Mouse (Mus musculus): Measurements from ENCODE around the gene Tspan11. TPM values are rescaled to one million over a fixed set of nuclear protein-coding genes. Genes with fewer than 3 reads are reported as not detected.

Gene Tspan11
- total RNA-seq, 1 experiment, result 0.13 TPM

DNA sequence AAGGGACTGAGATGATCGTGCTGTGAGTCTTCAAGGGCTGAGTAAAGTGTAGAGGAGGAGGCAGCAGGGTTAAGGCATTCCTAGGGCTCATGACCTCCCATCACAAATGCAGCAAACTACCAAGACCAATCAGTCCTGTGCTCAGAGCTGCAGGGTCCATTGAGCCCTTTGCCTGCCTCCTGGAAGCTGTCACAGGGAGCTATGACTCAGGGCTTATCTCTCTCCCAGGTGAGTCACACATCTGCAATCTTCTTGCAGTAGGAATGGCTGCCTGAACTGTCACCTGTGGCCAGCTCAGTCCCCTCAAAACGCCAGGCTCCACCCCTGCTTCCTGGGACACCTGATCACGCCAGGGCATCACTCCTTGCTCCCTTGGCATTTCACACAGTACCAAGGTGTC is 47.7 kb downstream of the Tspan11 start:
- Histone ChIP-seq H3K9ac (ENCODE audit: insufficient read depth, low read depth, low read length, poor library complexity, severe bottlenecking) (no peak overlapping the region), H3K4me3 (ENCODE audit: insufficient read depth in 1 of 2, low read depth in 1 of 2, low read length in 2 of 2, poor library complexity in 1 of 2, severe bottlenecking in 1 of 2) (no peak overlapping the region), H3K4me1 (ENCODE audit: control insufficient read depth in 2 of 2, insufficient read depth in 2 of 2, low read length in 2 of 2, poor library complexity in 1 of 2) (no peaks in the 10 kb centered on the region), H3K9me3 (ENCODE audit: control insufficient read depth, insufficient read depth, low read depth, low read length) (no peaks in the 10 kb centered on the region), H3K27ac (ENCODE audit: insufficient read depth, low read depth, low read length, poor library complexity, severe bottlenecking) (no peak overlapping the region), H3K36me3 (ENCODE audit: control insufficient read depth, insufficient read depth, low read length, poor library complexity, severe bottlenecking) (no peaks in the 10 kb centered on the region)
- no peak for DNase-seq (ENCODE audit: low read depth, low spot score)
- TF ChIP-seq ZNF384 (IDR thresholded peaks at IDR 0.05; ENCODE audit: low read depth, low read length), result no peak
- no peak for TF ChIP-seq ZC3H11A (IDR thresholded peaks at IDR 0.05; ENCODE audit: borderline replicate concordance, low read depth, low read length)
- no peak for TF ChIP-seq HCFC1 (IDR thresholded peaks at IDR 0.05; ENCODE audit: borderline replicate concordance, insufficient read depth, low read length)
- no peak for TF ChIP-seq CHD2 (IDR thresholded peaks at IDR 0.05; ENCODE audit: low read depth, low read length)
- no peak for TF ChIP-seq MAFK (IDR thresholded peaks at IDR 0.05; ENCODE audit: insufficient read depth, low read depth, low read length)
- in situ Hi-C loops (cut with MboI; ENCODE audit: low sequenced_read_pairs in 2 of 2, unreplicated experiment in 2 of 2), result no loop called here

- H3K9me3 ChIP-seq (ENCODE audit: control insufficient read depth, insufficient read depth, low read depth, low read length), result no peaks in the 10 kb centered on the region
- no peak overlapping the region for H3K9ac ChIP-seq (ENCODE audit: insufficient read depth, low read depth, low read length, poor library complexity, severe bottlenecking)
- no peak overlapping the region for H3K4me3 ChIP-seq (ENCODE audit: insufficient read depth in 1 of 2, low read depth in 1 of 2, low read length in 2 of 2, poor library complexity in 1 of 2, severe bottlenecking in 1 of 2)
- TF ChIP-seq ZC3H11A (IDR thresholded peaks at IDR 0.05; ENCODE audit: borderline replicate concordance, low read depth, low read length) (no peak), MAFK (IDR thresholded peaks at IDR 0.05; ENCODE audit: insufficient read depth, low read depth, low read length) (no peak), ZNF384 (IDR thresholded peaks at IDR 0.05; ENCODE audit: low read depth, low read length) (no peak), CHD2 (IDR thresholded peaks at IDR 0.05; ENCODE audit: low read depth, low read length) (no peak), HCFC1 (IDR thresholded peaks at IDR 0.05; ENCODE audit: borderline replicate concordance, insufficient read depth, low read length) (no peak)
- in situ Hi-C loops (cut with MboI; ENCODE audit: low sequenced_read_pairs in 2 of 2, unreplicated experiment in 2 of 2), result no loop called here
- H3K36me3 ChIP-seq (ENCODE audit: control insufficient read depth, insufficient read depth, low read length, poor library complexity, severe bottlenecking), result no peaks in the 10 kb centered on the region
- no peaks in the 10 kb centered on the region for H3K4me1 ChIP-seq (ENCODE audit: control insufficient read depth in 2 of 2, insufficient read depth in 2 of 2, low read length in 2 of 2, poor library complexity in 1 of 2)
- H3K27ac ChIP-seq (ENCODE audit: insufficient read depth, low read depth, low read length, poor library complexity, severe bottlenecking), result no peak overlapping the region
- DNase-seq (ENCODE audit: low read depth, low spot score), result no peak
Observed at GRCm38 (mm10) chr6:127942421-127942820, 55.0 kb downstream of the Tspan11 start.

DNA sequence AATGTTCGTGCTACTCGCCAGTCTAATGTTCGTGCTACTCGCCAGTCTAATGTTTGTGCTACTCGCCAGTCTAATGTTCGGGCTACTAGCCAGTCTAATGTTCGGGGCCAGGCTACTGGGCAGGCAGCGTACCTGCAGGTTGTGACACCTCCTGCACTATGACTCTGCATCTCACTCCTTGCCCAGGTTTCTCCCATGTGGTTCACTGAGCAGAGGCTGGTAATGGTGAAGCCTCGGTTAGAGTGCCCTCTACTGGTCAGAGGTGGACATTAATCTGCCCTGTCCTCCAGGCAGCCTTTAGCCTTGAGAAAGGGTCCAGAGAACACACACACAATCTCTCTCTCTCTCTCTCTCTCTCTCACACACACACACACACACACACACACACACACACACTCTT is 58.3 kb downstream of the Tspan11 start:
- Histone ChIP-seq H3K9ac (ENCODE audit: insufficient read depth, low read depth, low read length, poor library complexity, severe bottlenecking) (no peak overlapping the region), H3K9me3 (ENCODE audit: control insufficient read depth, insufficient read depth, low read depth, low read length) (no peaks in the 10 kb centered on the region), H3K4me3 (ENCODE audit: insufficient read depth in 1 of 2, low read depth in 1 of 2, low read length in 2 of 2, poor library complexity in 1 of 2, severe bottlenecking in 1 of 2) (no peak overlapping the region), H3K27ac (ENCODE audit: insufficient read depth, low read depth, low read length, poor library complexity, severe bottlenecking) (no peak overlapping the region), H3K4me1 (ENCODE audit: control insufficient read depth in 2 of 2, insufficient read depth in 2 of 2, low read length in 2 of 2, poor library complexity in 1 of 2) (no peaks in the 10 kb centered on the region), H3K36me3 (ENCODE audit: control insufficient read depth, insufficient read depth, low read length, poor library complexity, severe bottlenecking) (no peaks in the 10 kb centered on the region)
- peak; percentile 66 for DNase-seq (ENCODE audit: low read depth, low spot score)
- TF ChIP-seq ZNF384 (IDR thresholded peaks at IDR 0.05; ENCODE audit: low read depth, low read length), result no peak
- TF ChIP-seq ZC3H11A (IDR thresholded peaks at IDR 0.05; ENCODE audit: borderline replicate concordance, low read depth, low read length), result peak; percentile 71; the same call in 1 of the 2 replicates
- no peak for TF ChIP-seq CHD2 (IDR thresholded peaks at IDR 0.05; ENCODE audit: low read depth, low read length)
- in situ Hi-C loops (cut with MboI; ENCODE audit: low sequenced_read_pairs in 2 of 2, unreplicated experiment in 2 of 2), result no loop called here

DNA sequence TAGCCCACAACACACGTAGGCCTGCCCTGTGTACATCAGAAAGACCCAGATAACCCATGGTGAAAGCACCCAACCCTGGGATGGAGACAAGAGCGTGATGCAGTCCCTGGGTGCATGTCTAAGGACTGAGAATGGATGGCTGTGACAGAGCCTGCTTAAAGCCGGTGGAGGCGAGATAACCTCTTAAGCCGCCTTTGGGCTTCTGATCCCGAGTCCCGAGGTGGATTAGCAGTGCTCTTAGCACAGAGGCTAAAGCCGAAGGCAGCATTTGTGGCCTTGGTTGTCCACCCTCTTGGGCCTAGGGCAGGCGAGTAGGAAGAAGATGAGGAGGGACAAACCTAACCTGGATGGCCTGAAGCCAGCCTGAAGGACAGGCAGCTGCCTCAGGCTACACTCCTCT is 61.3 kb downstream of the Tspan11 start:
- no peak for TF ChIP-seq MAFK (IDR thresholded peaks at IDR 0.05; ENCODE audit: insufficient read depth, low read depth, low read length)
- TF ChIP-seq HCFC1 (IDR thresholded peaks at IDR 0.05; ENCODE audit: borderline replicate concordance, insufficient read depth, low read length), result no peak
- TF ChIP-seq CHD2 (IDR thresholded peaks at IDR 0.05; ENCODE audit: low read depth, low read length), result no peak
- TF ChIP-seq ZNF384 (IDR thresholded peaks at IDR 0.05; ENCODE audit: low read depth, low read length), result no peak
- TF ChIP-seq ZC3H11A (IDR thresholded peaks at IDR 0.05; ENCODE audit: borderline replicate concordance, low read depth, low read length), result no peak
- Histone ChIP-seq H3K4me1 (ENCODE audit: control insufficient read depth in 2 of 2, insufficient read depth in 2 of 2, low read length in 2 of 2, poor library complexity in 1 of 2) (no peaks in the 10 kb centered on the region), H3K4me3 (ENCODE audit: insufficient read depth in 1 of 2, low read depth in 1 of 2, low read length in 2 of 2, poor library complexity in 1 of 2, severe bottlenecking in 1 of 2) (no peak overlapping the region), H3K27ac (ENCODE audit: insufficient read depth, low read depth, low read length, poor library complexity, severe bottlenecking) (no peak overlapping the region), H3K36me3 (ENCODE audit: control insufficient read depth, insufficient read depth, low read length, poor library complexity, severe bottlenecking) (no peaks in the 10 kb centered on the region), H3K9ac (ENCODE audit: insufficient read depth, low read depth, low read length, poor library complexity, severe bottlenecking) (no peak overlapping the region), H3K9me3 (ENCODE audit: control insufficient read depth, insufficient read depth, low read depth, low read length) (no peaks in the 10 kb centered on the region)
- in situ Hi-C loops (cut with MboI; ENCODE audit: low sequenced_read_pairs in 2 of 2, unreplicated experiment in 2 of 2), result no loop called here
- DNase-seq (ENCODE audit: low read depth, low spot score), result no peak

GRCm38 (mm10) chr6:127949885-127950284 is 62.5 kb downstream of the Tspan11 start:
- in situ Hi-C loops (cut with MboI; ENCODE audit: low sequenced_read_pairs in 2 of 2, unreplicated experiment in 2 of 2), result no loop called here
- TF ChIP-seq MAFK (IDR thresholded peaks at IDR 0.05; ENCODE audit: insufficient read depth, low read depth, low read length) (no peak), ZNF384 (IDR thresholded peaks at IDR 0.05; ENCODE audit: low read depth, low read length) (no peak), ZC3H11A (IDR thresholded peaks at IDR 0.05; ENCODE audit: borderline replicate concordance, low read depth, low read length) (no peak), HCFC1 (IDR thresholded peaks at IDR 0.05; ENCODE audit: borderline replicate concordance, insufficient read depth, low read length) (no peak), CHD2 (IDR thresholded peaks at IDR 0.05; ENCODE audit: low read depth, low read length) (no peak)

More at GRCm38 (mm10) chr6:127949885-127950284, 62.5 kb downstream of the Tspan11 start:
- Histone ChIP-seq H3K27ac (ENCODE audit: insufficient read depth, low read depth, low read length, poor library complexity, severe bottlenecking) (no peak overlapping the region), H3K9ac (ENCODE audit: insufficient read depth, low read depth, low read length, poor library complexity, severe bottlenecking) (no peak overlapping the region), H3K36me3 (ENCODE audit: control insufficient read depth, insufficient read depth, low read length, poor library complexity, severe bottlenecking) (no peaks in the 10 kb centered on the region), H3K9me3 (ENCODE audit: control insufficient read depth, insufficient read depth, low read depth, low read length) (no peaks in the 10 kb centered on the region), H3K4me3 (ENCODE audit: insufficient read depth in 1 of 2, low read depth in 1 of 2, low read length in 2 of 2, poor library complexity in 1 of 2, severe bottlenecking in 1 of 2) (no peak overlapping the region), H3K4me1 (ENCODE audit: control insufficient read depth in 2 of 2, insufficient read depth in 2 of 2, low read length in 2 of 2, poor library complexity in 1 of 2) (no peaks in the 10 kb centered on the region)
- no peak for DNase-seq (ENCODE audit: low read depth, low spot score)

All from ES-E14 (cell line).